Mouse (Mus musculus): Measurements from ENCODE around the gene Odf4.

- no peak for TF ChIP-seq POLR2A (IDR thresholded peaks at IDR 0.05; ENCODE audit: extremely low read depth, insufficient read depth, low read length)
- TF ChIP-seq CTCF (IDR thresholded peaks at IDR 0.05; ENCODE audit: extremely low read depth, insufficient read depth, low read length), result no peak
Observed at GRCm38 (mm10) chr11:68957971-68958370, 31.1 kb upstream of the Odf4 start.
